Mouse (Mus musculus) erythroblast, embryonic 14.5 days (primary cell): ENCODE measurements around the gene Sgms1.

Experiments used
- GATA1 ChIP-seq: IDR thresholded peaks from 2 replicates; pipeline ENCODE4 v1.6.1; 2012; ENCODE audit warnings: low read length, inconsistent platforms, mixed read lengths
- TAL1 ChIP-seq: IDR thresholded peaks from 3 replicates; pipeline ENCODE4 v1.6.1; 2012; ENCODE audit warnings: low read length, inconsistent platforms, mixed read lengths

GRCm38 (mm10) chr19:32258146-32258545 lies 131.4 kb downstream of the Sgms1 start:
- no peak for TF ChIP-seq GATA1
- TF ChIP-seq TAL1, result no peak
